ENCODE assay signal across 16 mouse cellular contexts in genomic region chr7:98994137-98994536, GRCm38 (mm10).
"Had no signal": no experiment of that assay in that cellular context is flagged by ENCODE, and none has a peak within 500 bp of the region (broad histone marks: within the 10 kb centered on the region; RNA-seq: fewer than 3 reads in every experiment).

No protein-coding gene starts in this region.

- H3K9ac ChIP-seq: limb, embryonic 15.5 days; liver, embryonic 12.5 days; neural tube, embryonic 15.5 days had no signal

- H3K27me3 ChIP-seq: limb, embryonic 15.5 days; liver, embryonic 12.5 days; neural tube, embryonic 15.5 days had no signal

- H3K36me3 ChIP-seq: limb, embryonic 15.5 days; midbrain, embryonic 10.5 days; neural tube, embryonic 15.5 days had no signal

- H3K4me3 ChIP-seq: limb, embryonic 15.5 days; liver, embryonic 12.5 days; midbrain, embryonic 10.5 days; myocyte; neural tube, embryonic 15.5 days had no signal

- H3K4me2 ChIP-seq: limb, embryonic 15.5 days; liver, embryonic 12.5 days; neural tube, embryonic 15.5 days had no signal

- H3K4me1 ChIP-seq: neural tube, embryonic 15.5 days had no signal

- ATAC-seq: liver, embryonic 12.5 days had no signal

- DNase-seq: kidney, adult 11 months; kidney, adult 9 months; kidney, postnatal 36 days; layer of hippocampus, adult 9-11 months; layer of hippocampus, postnatal 36 days; lung, postnatal 36 days; midbrain, embryonic 14.5 days; right cerebral cortex, adult 18-20 months; right cerebral cortex, postnatal 25 days had no signal

- H3K27ac ChIP-seq: kidney, postnatal 0 days; limb, embryonic 15.5 days; liver, embryonic 12.5 days; midbrain, embryonic 10.5 days; neural tube, embryonic 15.5 days; stomach, postnatal 0 days had no signal

- H3K9me3 ChIP-seq: limb, embryonic 15.5 days; liver, embryonic 12.5 days; midbrain, embryonic 10.5 days; neural tube, embryonic 15.5 days had no signal
